ENCODE assay signal across 8 mouse cellular contexts in genomic region chr1:167307674-167308073, GRCm38 (mm10). TPM values are rescaled to one million over a fixed set of nuclear protein-coding genes. Genes with fewer than 3 reads are reported as not detected.
DNase-seq lines count a peak whose midpoint lies in the region; ATAC-seq and TF ChIP-seq lines count a peak whose summit lies in the region.

No protein-coding gene starts in this region.

- peak; percentile 8 to 22 for DNase-seq in cerebellum, adult 18-20 months
- DNase-seq in cerebellum, postnatal 10 days = no peak
- DNase-seq in spleen, adult 2 months (ENCODE audit: low read depth in 1 of 2, low spot score in 2 of 2) = no peak
- DNase-seq in spleen, postnatal 14 days (ENCODE audit: low spot score in 2 of 2) = no peak
- no peak for DNase-seq in stomach, postnatal 0 days (ENCODE audit: low spot score)
- no peak for DNase-seq in embryo, embryonic 9.5 days (ENCODE audit: extremely low spot score)
- DNase-seq in frontal cortex, adult 2 months (ENCODE audit: extremely low spot score in 1 of 2, low spot score in 1 of 2) = no peak

- no peak overlapping the region for H3K27ac ChIP-seq in spleen, adult 2 months (ENCODE audit: insufficient read depth, low read length)
- no peak overlapping the region for H3K27ac ChIP-seq in limb, embryonic 13.5 days
- H3K27ac ChIP-seq in stomach, postnatal 0 days (replicated peaks) = peak overlapping the region; percentile 95; the same call in 1 of the 2 replicates

- WGBS in spleen, adult 2 months = 36% methylated on average over 11 of the region's 11 CpGs
- 61% methylated on average over 11 of the region's 11 CpGs for WGBS in limb, embryonic 13.5 days
- WGBS in stomach, postnatal 0 days = 54% methylated on average over 11 of the region's 11 CpGs

- no peaks in the 10 kb centered on the region for H3K27me3 ChIP-seq in spleen, adult 2 months (ENCODE audit: control insufficient read depth, insufficient read depth, low read length)
- no peaks in the 10 kb centered on the region for H3K27me3 ChIP-seq in limb, embryonic 13.5 days
- no peaks in the 10 kb centered on the region for H3K27me3 ChIP-seq in stomach, postnatal 0 days (ENCODE audit: control insufficient read depth, insufficient read depth, low read length)

- no peaks in the 10 kb centered on the region for H3K9me3 ChIP-seq in limb, embryonic 13.5 days
- H3K9me3 ChIP-seq in stomach, postnatal 0 days (ENCODE audit: control insufficient read depth, low read length) = no peaks in the 10 kb centered on the region

- H3K4me3 ChIP-seq in spleen, adult 2 months (ENCODE audit: extremely low read depth, insufficient read depth, insufficient read length) = peak overlapping the region; percentile 94; the same call in 1 of the 2 replicates
- peak overlapping the region; percentile 79 for H3K4me3 ChIP-seq in limb, embryonic 13.5 days
- H3K4me3 ChIP-seq in stomach, postnatal 0 days (ENCODE audit: low read depth, low read length) = peak overlapping the region; percentile 69

- H3K4me1 ChIP-seq in spleen, adult 2 months (ENCODE audit: control insufficient read depth, insufficient read depth, insufficient read length) = peaks cover 3% of the 10 kb centered on the region; the same call in 1 of the 2 replicates
- peaks cover 8% of the 10 kb centered on the region; the same call in 1 of the 2 replicates for H3K4me1 ChIP-seq in limb, embryonic 13.5 days
- no peaks in the 10 kb centered on the region for H3K4me1 ChIP-seq in stomach, postnatal 0 days (replicated peaks; ENCODE audit: control insufficient read depth, insufficient read depth)

- no peak for TF ChIP-seq CTCF in spleen, adult 2 months (IDR thresholded peaks at IDR 0.05; ENCODE audit: extremely low read depth, insufficient read depth, insufficient read length, insufficient replicate concordance)
- TF ChIP-seq CTCF in stomach, postnatal 0 days (IDR thresholded peaks at IDR 0.05; ENCODE audit: low read depth) = no peak

- ATAC-seq in limb, embryonic 13.5 days (ENCODE audit: low FRiP score, low read depth) = no peak
- no peak for ATAC-seq in stomach, postnatal 0 days (ENCODE audit: low FRiP score, low TSS enrichment)

- H3K9ac ChIP-seq in limb, embryonic 13.5 days = peak overlapping the region; percentile 94
- H3K9ac ChIP-seq in stomach, postnatal 0 days (ENCODE audit: low read length) = peak overlapping the region; percentile 90; the same call in 1 of the 2 replicates

- no peak for TF ChIP-seq EP300 in stomach, postnatal 0 days (optimal IDR thresholded peaks at IDR 0.05)

- peak overlapping the region; percentile 85 for H3K4me2 ChIP-seq in limb, embryonic 13.5 days (replicated peaks)
- peak overlapping the region; percentile 73 for H3K4me2 ChIP-seq in stomach, postnatal 0 days (replicated peaks; ENCODE audit: low read depth)

- no peaks in the 10 kb centered on the region; the same call in 1 of the 2 replicates for H3K36me3 ChIP-seq in spleen, adult 2 months (ENCODE audit: control insufficient read depth, insufficient read depth, low read length)
- peaks cover 10% of the 10 kb centered on the region for H3K36me3 ChIP-seq in limb, embryonic 13.5 days
- no peaks in the 10 kb centered on the region for H3K36me3 ChIP-seq in stomach, postnatal 0 days (ENCODE audit: control insufficient read depth, insufficient read depth, low read length)

- TF ChIP-seq POLR2A in spleen, adult 2 months (IDR thresholded peaks at IDR 0.05; ENCODE audit: low read depth, low read length) = no peak

RNA-seq across cellular contexts. Expression of gene Tmco1, which starts 0.5 kb away (rescaled TPM):
- 13.6 and 17.5 TPM in 2 replicates for polyA plus RNA-seq in spleen, adult 2 months (2012; rRNA removed)
- polyA plus RNA-seq in limb, embryonic 13.5 days (2015; fragmentation: Nextera tagmentation; extraction: Ambion mirVana) = 80.4 and 81.8 TPM in 2 replicates
- polyA plus RNA-seq in stomach, postnatal 0 days (2015; fragmentation: Nextera tagmentation; extraction: Ambion mirVana) = 77.2 and 81.8 TPM in 2 replicates
- 64.0 and 68.9 TPM in 2 replicates for polyA plus RNA-seq in frontal cortex, adult 2 months (2012; rRNA removed)

RNA-seq across cellular contexts. Expression of gene Uck2, which starts 22.6 kb away (rescaled TPM):
- 15.1 and 20.1 TPM in 2 replicates for polyA plus RNA-seq in spleen, adult 2 months (2012; rRNA removed)
- polyA plus RNA-seq in limb, embryonic 13.5 days (2015; fragmentation: Nextera tagmentation; extraction: Ambion mirVana) = 78.3 and 83.2 TPM in 2 replicates
- 49.4 and 52.5 TPM in 2 replicates for polyA plus RNA-seq in stomach, postnatal 0 days (2015; fragmentation: Nextera tagmentation; extraction: Ambion mirVana)
- polyA plus RNA-seq in frontal cortex, adult 2 months (2012; rRNA removed) = 17.5 and 18.4 TPM in 2 replicates

RNA-seq across cellular contexts. Expression of gene Aldh9a1, which starts 42.1 kb away (rescaled TPM):
- polyA plus RNA-seq in spleen, adult 2 months (2012; rRNA removed) = 14.6 and 16.6 TPM in 2 replicates
- 56.6 and 57.5 TPM in 2 replicates for polyA plus RNA-seq in limb, embryonic 13.5 days (2015; fragmentation: Nextera tagmentation; extraction: Ambion mirVana)
- 70.7 and 74.7 TPM in 2 replicates for polyA plus RNA-seq in stomach, postnatal 0 days (2015; fragmentation: Nextera tagmentation; extraction: Ambion mirVana)
- polyA plus RNA-seq in frontal cortex, adult 2 months (2012; rRNA removed) = 37.4 and 42.1 TPM in 2 replicates

Comparison
In these comparisons a context has a peak if more than half of its experiments do, and no peak if none do; other contexts are left out.
1. DNase-seq: peak in cerebellum, adult 18-20 months (2 of 2); none in cerebellum, postnatal 10 days (0 of 2), spleen, adult 2 months (0 of 2), spleen, postnatal 14 days (0 of 2), stomach, postnatal 0 days (single experiment), embryo, embryonic 9.5 days (single experiment) and frontal cortex, adult 2 months (0 of 2).
2. Peak in every context shown above with its lines, with median percentiles within 50 percentile points of each other: H3K4me3 ChIP-seq.